Comparison of ENCODE assay signal across 8 mouse cellular contexts in the genomic region with DNA sequence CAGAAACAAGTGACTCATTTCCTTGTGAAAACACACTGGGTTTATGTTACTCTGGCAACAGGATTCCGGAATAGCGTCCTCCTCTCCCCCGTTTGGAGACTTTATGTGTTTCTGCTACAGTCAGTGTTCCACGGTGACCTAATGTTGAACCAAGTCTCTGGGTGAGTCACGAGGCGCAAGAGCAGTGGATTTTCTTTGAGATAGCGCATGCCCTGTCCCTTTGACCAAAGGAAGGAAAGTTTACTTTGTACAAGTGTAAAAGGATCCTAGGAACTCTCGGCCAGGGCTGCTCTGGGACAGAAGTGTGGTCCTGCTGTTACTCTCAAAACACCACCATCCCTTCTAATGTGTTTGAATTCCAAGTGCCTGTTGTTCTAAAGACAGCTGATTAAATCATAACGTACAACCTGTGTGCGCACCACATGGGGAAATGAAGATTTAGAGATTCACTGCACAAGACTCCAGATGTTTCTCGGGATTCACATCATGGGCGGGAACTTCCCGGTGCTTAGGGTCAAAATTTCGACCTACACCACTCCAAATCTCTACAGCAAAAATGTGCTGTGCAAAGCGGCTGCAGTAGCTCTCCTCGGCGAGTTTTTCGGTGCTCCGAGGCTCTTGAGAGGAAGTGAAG.
A peak's percentile ranks its signal among the peaks of the same experiment; 100 is the strongest.
DNase-seq lines count a peak whose midpoint lies in the region; ATAC-seq and TF ChIP-seq lines count a peak whose summit lies in the region.

No protein-coding gene starts in this region.

- ATAC-seq in intestine, embryonic 14.5 days (replicated peaks; ENCODE audit: low FRiP score, low TSS enrichment, low read depth), result 0 out of 2 replicates have a peak, but pooled peaks have one; percentile 50
- peak; percentile 26; the same call in 1 of the 2 replicates for ATAC-seq in limb, embryonic 11.5 days (ENCODE audit: insufficient number of reproducible peaks, low FRiP score, low TSS enrichment, low read depth)
- ATAC-seq in erythroblast, adult 5-6 weeks (replicated peaks; ENCODE audit: low FRiP score, poor library complexity, severe bottlenecking), result no peak
- no peak for ATAC-seq in forebrain, embryonic 11.5 days (replicated peaks; ENCODE audit: low FRiP score)

- H3K79me3 ChIP-seq in C2C12 (ENCODE audit: low read depth), result no peaks in the 10 kb centered on the region

- DNase-seq in adrenal gland, postnatal 10 days, result peak; percentile 52
- DNase-seq in gastrocnemius, adult 18-20 months (ENCODE audit: low spot score), result peak; percentile 76
- DNase-seq in intestine, embryonic 14.5 days (ENCODE audit: low spot score), result peak; percentile 69
- peak; percentile 29 for DNase-seq in limb, embryonic 11.5 days (ENCODE audit: low spot score)
- DNase-seq in neural tube, embryonic 10.5 days (ENCODE audit: extremely low spot score, low spot score), result peak; percentile 45
- no peak for DNase-seq in forebrain, embryonic 11.5 days (ENCODE audit: low spot score)

- peaks cover 11% of the 10 kb centered on the region; the same call in 1 of the 2 replicates for H3K4me1 ChIP-seq in intestine, embryonic 14.5 days (replicated peaks; ENCODE audit: control insufficient read depth, insufficient read depth, low read length)
- no peaks in the 10 kb centered on the region; the same call in none of the 2 replicates for H3K4me1 ChIP-seq in limb, embryonic 11.5 days (ENCODE audit: control insufficient read depth, insufficient read depth, low read length)
- no peaks in the 10 kb centered on the region for H3K4me1 ChIP-seq in forebrain, embryonic 11.5 days (replicated peaks; ENCODE audit: control insufficient read depth, insufficient read depth, low read length)

- no peaks in the 10 kb centered on the region for H3K36me3 ChIP-seq in C2C12 (ENCODE audit: control insufficient read depth, insufficient read depth)
- no peaks in the 10 kb centered on the region for H3K36me3 ChIP-seq in intestine, embryonic 14.5 days (ENCODE audit: control insufficient read depth, insufficient read depth, low read length)
- no peaks in the 10 kb centered on the region for H3K36me3 ChIP-seq in limb, embryonic 11.5 days (ENCODE audit: control insufficient read depth, insufficient read depth, low read length)
- no peaks in the 10 kb centered on the region for H3K36me3 ChIP-seq in forebrain, embryonic 11.5 days (ENCODE audit: control insufficient read depth, insufficient read depth, low read length)

- peak overlapping the region; percentile 45 for H3K4me2 ChIP-seq in intestine, embryonic 14.5 days (ENCODE audit: low read length)
- H3K4me2 ChIP-seq in limb, embryonic 11.5 days (ENCODE audit: low read depth, severe bottlenecking), result no peak overlapping the region
- H3K4me2 ChIP-seq in forebrain, embryonic 11.5 days (ENCODE audit: low read depth, low read length, severe bottlenecking), result no peak overlapping the region

- 0 out of 2 replicates have a peak overlapping the region, but pooled peaks have one; percentile 8 for H3K9ac ChIP-seq in intestine, embryonic 14.5 days (ENCODE audit: low read length)
- H3K9ac ChIP-seq in limb, embryonic 11.5 days (ENCODE audit: low read length), result no peak overlapping the region
- no peak overlapping the region for H3K9ac ChIP-seq in forebrain, embryonic 11.5 days (ENCODE audit: low read length)

- TF ChIP-seq CTCF in C2C12 (IDR thresholded peaks at IDR 0.05; ENCODE audit: control insufficient read depth, insufficient read depth, insufficient read length), result no peak

- 15% methylated on average over 19 of the region's 19 CpGs for WGBS in intestine, embryonic 14.5 days
- 52% methylated on average over 19 of the region's 19 CpGs for WGBS in limb, embryonic 11.5 days
- WGBS in forebrain, embryonic 11.5 days, result 67% methylated on average over 19 of the region's 19 CpGs

- peak overlapping the region; percentile 28 for H3ac ChIP-seq in C2C12 (ENCODE audit: control insufficient read depth, insufficient read length, low read depth)

- no peak overlapping the region for H3K4me3 ChIP-seq in C2C12 (ENCODE audit: insufficient read depth, poor library complexity, severe bottlenecking)
- 0 out of 2 replicates have a peak overlapping the region, but pooled peaks have one; percentile 4 for H3K4me3 ChIP-seq in intestine, embryonic 14.5 days (ENCODE audit: low read depth, low read length)
- no peak overlapping the region for H3K4me3 ChIP-seq in limb, embryonic 11.5 days (ENCODE audit: low read depth, low read length)
- H3K4me3 ChIP-seq in forebrain, embryonic 11.5 days (ENCODE audit: low read depth, low read length), result no peak overlapping the region

- H3K27me3 ChIP-seq in C2C12 (ENCODE audit: control insufficient read depth, insufficient read depth, insufficient read length), result no peaks in the 10 kb centered on the region
- H3K27me3 ChIP-seq in intestine, embryonic 14.5 days (replicated peaks; ENCODE audit: control insufficient read depth, insufficient read depth, low read length), result no peaks in the 10 kb centered on the region
- no peaks in the 10 kb centered on the region for H3K27me3 ChIP-seq in limb, embryonic 11.5 days (ENCODE audit: control insufficient read depth, insufficient read depth, low read length)
- no peaks in the 10 kb centered on the region for H3K27me3 ChIP-seq in forebrain, embryonic 11.5 days (ENCODE audit: control insufficient read depth, insufficient read depth, low read length)

- no peaks in the 10 kb centered on the region for H3K79me2 ChIP-seq in C2C12 (ENCODE audit: control insufficient read depth, insufficient read depth)

- H3K9me3 ChIP-seq in intestine, embryonic 14.5 days (ENCODE audit: control insufficient read depth, low read length), result no peaks in the 10 kb centered on the region
- no peaks in the 10 kb centered on the region for H3K9me3 ChIP-seq in limb, embryonic 11.5 days (ENCODE audit: control insufficient read depth, low read length)
- no peaks in the 10 kb centered on the region for H3K9me3 ChIP-seq in forebrain, embryonic 11.5 days (ENCODE audit: control insufficient read depth, low read length)

- H3K27ac ChIP-seq in intestine, embryonic 14.5 days (ENCODE audit: low read depth), result peak overlapping the region; percentile 85
- H3K27ac ChIP-seq in limb, embryonic 11.5 days (replicated peaks; ENCODE audit: low read depth, low read length), result no peak overlapping the region
- no peak overlapping the region for H3K27ac ChIP-seq in forebrain, embryonic 11.5 days (ENCODE audit: low read depth, low read length)

TF ChIP-seq in C2C12, 6 proteins besides CTCF, POLR2A, EP300 and RAD21:
- TF ChIP-seq USF1 (IDR thresholded peaks at IDR 0.05; ENCODE audit: low read depth), result peak; percentile 83
- TF ChIP-seq FOSL1 (IDR thresholded peaks at IDR 0.05; ENCODE audit: insufficient read depth, low read length, poor library complexity, severe bottlenecking), result peak; percentile 70
- TF ChIP-seq MAX (IDR thresholded peaks at IDR 0.05), result peak; percentile 83
- TF ChIP-seq MYOG (IDR thresholded peaks at IDR 0.05; ENCODE audit: control insufficient read depth, extremely low read depth, insufficient read length), result no peak
- TF ChIP-seq CEBPB (IDR thresholded peaks at IDR 0.05; ENCODE audit: low read depth), result peak; percentile 9

Comparison
In these comparisons a context has a peak if more than half of its experiments do, and no peak if none do; other contexts are left out.
1. ATAC-seq: peak in intestine, embryonic 14.5 days (single experiment) and limb, embryonic 11.5 days (single experiment); none in erythroblast, adult 5-6 weeks (single experiment) and forebrain, embryonic 11.5 days (single experiment).